Mouse (Mus musculus) layer of hippocampus, adult 2 months (tissue): Measurements from ENCODE around the gene Ncmap. TPM values are rescaled to one million over a fixed set of nuclear protein-coding genes. Genes with fewer than 3 reads are reported as not detected.

Experiments used
- DNase-seq, 2 experiments: peaks; one replicate each; pipeline ENCODE4 v3.0.0; 2022; ENCODE audit warnings: low spot score in 2 of 2
- H3K27ac ChIP-seq: fragments of 200-600 bp; 2 replicates; pipeline ENCODE4 v1.8.1; 2022
- H3K4me3 ChIP-seq: fragments of 200-600 bp; 2 replicates; pipeline ENCODE4 v1.8.1; 2022; ENCODE audit warnings: mild to moderate bottlenecking
- CTCF ChIP-seq: fragments of 200-600 bp; conservative IDR thresholded peaks from 2 replicates; pipeline ENCODE4 v1.8.1; 2022; ENCODE audit warnings: antibody characterized with exemption, mild to moderate bottlenecking, moderate library complexity
- total RNA-seq, 2 experiments: library from RNA; stranded (reverse); gene quantifications; 2 replicates each; pipeline ENCODE4 v1.2.3; 2021

The Ncmap gene
- total RNA-seq, 2 experiments from 2014 or later = 0.39 to 0.92 TPM

- TF ChIP-seq CTCF = no peak
- H3K4me3 ChIP-seq = no peak overlapping the region
- H3K27ac ChIP-seq = no peak overlapping the region
- peak; percentile 79 to 84 for DNase-seq
These were observed 27.6 kb upstream of the Ncmap start for GRCm38 (mm10) chr4:135425625-135426024.

GRCm38 (mm10) chr4:135420961-135421360, 22.9 kb upstream of the Ncmap start:
- no peak overlapping the region for H3K4me3 ChIP-seq
- no peak overlapping the region for H3K27ac ChIP-seq
- no peak for DNase-seq
- no peak for TF ChIP-seq CTCF

- no peak for TF ChIP-seq CTCF
- Histone ChIP-seq H3K4me3 (no peak overlapping the region), H3K27ac (no peak overlapping the region)
- no peak for DNase-seq
These were observed 22.4 kb upstream of the Ncmap start for GRCm38 (mm10) chr4:135420416-135420815.

- no peak overlapping the region for H3K27ac ChIP-seq
- DNase-seq = no peak
- no peak overlapping the region for H3K4me3 ChIP-seq
- no peak for TF ChIP-seq CTCF
These were observed 22.0 kb upstream of the Ncmap start for GRCm38 (mm10) chr4:135419996-135420395.

- no peak overlapping the region for H3K27ac ChIP-seq
- no peak for TF ChIP-seq CTCF
- no peak overlapping the region for H3K4me3 ChIP-seq
- no peak for DNase-seq
These were observed 18.3 kb upstream of the Ncmap start for GRCm38 (mm10) chr4:135416367-135416766.

- no peak overlapping the region for H3K4me3 ChIP-seq
- no peak for TF ChIP-seq CTCF
- no peak for DNase-seq
- H3K27ac ChIP-seq = no peak overlapping the region
These were observed 15.5 kb upstream of the Ncmap start for GRCm38 (mm10) chr4:135413491-135413890.

- no peak overlapping the region for H3K27ac ChIP-seq
- TF ChIP-seq CTCF = peak; percentile 95
- DNase-seq = peak; percentile 39 to 55
These were observed 13.6 kb upstream of the Ncmap start for GRCm38 (mm10) chr4:135411633-135412032.

GRCm38 (mm10) chr4:135406180-135406579, 8.2 kb upstream of the Ncmap start:
- no peak for TF ChIP-seq CTCF
- no peak for DNase-seq
- H3K27ac ChIP-seq = no peak overlapping the region

More at GRCm38 (mm10) chr4:135411633-135412032, 13.6 kb upstream of the Ncmap start:
- H3K4me3 ChIP-seq = no peak overlapping the region

GRCm38 (mm10) chr4:135404916-135405315, 6.9 kb upstream of the Ncmap start:
- DNase-seq = no peak
- Histone ChIP-seq H3K4me3 (no peak overlapping the region), H3K27ac (no peak overlapping the region)
- no peak for TF ChIP-seq CTCF

More at GRCm38 (mm10) chr4:135406180-135406579, 8.2 kb upstream of the Ncmap start:
- no peak overlapping the region for H3K4me3 ChIP-seq

GRCm38 (mm10) chr4:135404048-135404447, 6.0 kb upstream of the Ncmap start:
- TF ChIP-seq CTCF = no peak
- no peak overlapping the region for H3K4me3 ChIP-seq
- DNase-seq = no peak
- no peak overlapping the region for H3K27ac ChIP-seq

GRCm38 (mm10) chr4:135401881-135402280, 3.9 kb upstream of the Ncmap start:
- TF ChIP-seq CTCF = no peak
- Histone ChIP-seq H3K4me3 (no peak overlapping the region), H3K27ac (no peak overlapping the region)
- no peak for DNase-seq

GRCm38 (mm10) chr4:135397551-135397950, 476 bp downstream of the Ncmap start:
- no peak for TF ChIP-seq CTCF
- no peak for DNase-seq
- no peak overlapping the region for H3K27ac ChIP-seq
- H3K4me3 ChIP-seq = no peak overlapping the region

GRCm38 (mm10) chr4:135396303-135396702, 1.7 kb downstream of the Ncmap start:
- no peak for DNase-seq

GRCm38 (mm10) chr4:135395375-135395774, 2.7 kb downstream of the Ncmap start:
- no peak overlapping the region for H3K27ac ChIP-seq
- TF ChIP-seq CTCF = no peak
- DNase-seq = no peak
- no peak overlapping the region for H3K4me3 ChIP-seq

More at GRCm38 (mm10) chr4:135396303-135396702, 1.7 kb downstream of the Ncmap start:
- TF ChIP-seq CTCF = peak; percentile 29; the same call in 1 of the 2 replicates
- Histone ChIP-seq H3K27ac (no peak overlapping the region), H3K4me3 (no peak overlapping the region)

GRCm38 (mm10) chr4:135394666-135395065, 3.4 kb downstream of the Ncmap start:
- DNase-seq = no peak
- Histone ChIP-seq H3K27ac (no peak overlapping the region), H3K4me3 (no peak overlapping the region)
- no peak for TF ChIP-seq CTCF
